Mouse (Mus musculus) thymus, adult 2 months (tissue): ENCODE measurements around the gene Olfr573-ps1.

Experiments used
- CTCF ChIP-seq: fragments of 200-500 bp; IDR thresholded peaks from 2 replicates; pipeline ENCODE4 v1.5.1; 2012; ENCODE audit warnings: mild to moderate bottlenecking, control low read depth, low read length, moderate library complexity, borderline replicate concordance; ENCODE audit not compliant: control insufficient read depth, poor library complexity, insufficient read depth; ENCODE audit errors: extremely low read depth
- POLR2A ChIP-seq: fragments of 200-500 bp; IDR thresholded peaks from 2 replicates; pipeline ENCODE4 v1.6.1; 2012; ENCODE audit warnings: mild to moderate bottlenecking, low read length, control low read depth, moderate library complexity; ENCODE audit not compliant: control insufficient read depth, poor library complexity, insufficient read depth; ENCODE audit errors: extremely low read depth

DNA sequence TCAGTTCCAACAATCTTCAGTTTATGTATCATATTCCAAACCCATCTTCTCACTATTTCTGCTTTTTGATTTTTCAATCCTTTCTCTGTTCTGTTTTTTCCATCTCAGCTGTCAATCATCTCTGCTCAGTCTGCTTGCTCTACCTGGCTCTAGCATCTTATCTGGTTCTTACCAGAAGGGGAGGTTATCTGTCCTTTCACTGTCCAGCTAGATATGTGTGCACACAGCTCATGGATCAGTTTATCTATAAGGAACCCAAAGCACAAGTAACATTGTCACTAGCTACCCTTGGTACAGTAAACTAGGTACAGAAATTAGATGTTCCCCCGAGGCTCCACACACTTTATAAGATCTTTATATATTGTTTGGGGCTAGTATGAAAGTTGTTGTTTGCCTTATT, 1.0 kb upstream of the Olfr573-ps1 start:
- no peak for TF ChIP-seq POLR2A
- no peak for TF ChIP-seq CTCF
